Mouse (Mus musculus) intestine, embryonic 16.5 days (tissue): ENCODE results near the gene Dmd. TPM values are rescaled to one million over a fixed set of nuclear protein-coding genes. Genes with fewer than 3 reads are reported as not detected.
"Not testable (repeated sequence)": the region's sequence is repeated elsewhere in the genome, so short reads cannot be mapped to it uniquely, and the experiment has no call there.

Experiments
- ATAC-seq: fragments of 200-750 bp; cut with Nextera tagmentation; 2 replicates; pipeline ENCODE4 v1.8.0; 2017; ENCODE audit warnings: moderate TSS enrichment, moderate library complexity
- H3K27ac ChIP-seq: fragments of 300-500 bp; sonication (generic); 2 replicates; pipeline ENCODE4 v1.5.1; 2014; ENCODE audit warnings: mild to moderate bottlenecking, low read length
- H3K27me3 ChIP-seq: fragments of 300-500 bp; sonication (generic); replicated peaks from 2 replicates; pipeline ENCODE4 v1.6.1; 2014; ENCODE audit warnings: low read length, control low read depth, mixed read lengths; ENCODE audit not compliant: control insufficient read depth, insufficient read depth
- H3K36me3 ChIP-seq: fragments of 300-500 bp; sonication (generic); 2 replicates; pipeline ENCODE4 v1.6.1; 2014; ENCODE audit warnings: low read length, control low read depth; ENCODE audit not compliant: control insufficient read depth, insufficient read depth
- H3K4me1 ChIP-seq: fragments of 300-500 bp; sonication (generic); 2 replicates; pipeline ENCODE4 v1.6.1; 2014; ENCODE audit warnings: low read length, control low read depth, mixed read lengths; ENCODE audit not compliant: control insufficient read depth, insufficient read depth
- H3K4me2 ChIP-seq: fragments of 300-500 bp; sonication (generic); 2 replicates; pipeline ENCODE4 v1.6.1; 2014; ENCODE audit warnings: low read depth, low read length, control low read depth
- H3K4me3 ChIP-seq: fragments of 300-500 bp; sonication (generic); 2 replicates; pipeline ENCODE4 v1.5.1; 2014; ENCODE audit warnings: mild to moderate bottlenecking, low read length
- H3K9ac ChIP-seq: fragments of 300-500 bp; sonication (generic); 2 replicates; pipeline ENCODE4 v1.6.1; 2014; ENCODE audit warnings: low read depth, low read length
- H3K9me3 ChIP-seq: fragments of 300-500 bp; sonication (generic); 2 replicates; pipeline ENCODE4 v1.6.1; 2016; ENCODE audit warnings: low read length, control low read depth; ENCODE audit not compliant: control insufficient read depth
- WGBS: fragments of 180-500 bp; shearing (Covaris S2); extraction: QIAGEN DNeasy Blood & Tissue Kit; methylation state at CpG from one replicate; pipeline ENCODE4 v1.1.7; 2014; 5-methylcytosine and 5-hydroxymethylcytosine counted together
- polyA plus RNA-seq: library from polyadenylated mRNA; unstranded; fragments of >200 nt; fragmentation: Nextera tagmentation; extraction: Ambion mirVana; gene quantifications from 2 replicates; pipeline ENCODE4 v1.2.1, GENCODE M21; 2015

Dmd gene
- polyA plus RNA-seq, 1 experiment from 2014 or later = 22.1 TPM

DNA sequence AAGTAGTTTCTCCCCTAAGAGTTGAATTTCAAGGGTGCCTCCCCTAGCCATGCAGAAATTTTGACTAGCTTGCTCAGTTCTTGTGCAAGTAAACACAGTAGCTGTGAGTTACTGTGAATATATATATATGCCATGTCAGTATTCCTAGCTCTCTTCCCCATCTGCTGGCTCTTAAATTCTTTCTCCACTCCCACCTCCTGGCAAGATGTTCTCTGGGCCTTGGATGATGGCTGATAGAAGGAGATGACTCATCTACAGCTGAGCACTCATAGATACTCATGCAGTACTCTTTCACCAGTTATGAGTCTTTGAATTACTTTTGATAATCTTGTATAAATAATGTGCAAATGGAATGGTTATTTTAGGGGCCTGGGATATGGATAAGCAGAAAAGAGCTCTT lies 737.9 kb downstream of the Dmd start:
- Histone ChIP-seq H3K9me3 (no peaks in the 10 kb centered on the region), H3K9ac (no peak overlapping the region), H3K27ac (no peak overlapping the region), H3K36me3 (no peaks in the 10 kb centered on the region), H3K27me3 (no peaks in the 10 kb centered on the region), H3K4me1 (no peaks in the 10 kb centered on the region), H3K4me3 (no peak overlapping the region), H3K4me2 (no peak overlapping the region)
- ATAC-seq = no peak

DNA sequence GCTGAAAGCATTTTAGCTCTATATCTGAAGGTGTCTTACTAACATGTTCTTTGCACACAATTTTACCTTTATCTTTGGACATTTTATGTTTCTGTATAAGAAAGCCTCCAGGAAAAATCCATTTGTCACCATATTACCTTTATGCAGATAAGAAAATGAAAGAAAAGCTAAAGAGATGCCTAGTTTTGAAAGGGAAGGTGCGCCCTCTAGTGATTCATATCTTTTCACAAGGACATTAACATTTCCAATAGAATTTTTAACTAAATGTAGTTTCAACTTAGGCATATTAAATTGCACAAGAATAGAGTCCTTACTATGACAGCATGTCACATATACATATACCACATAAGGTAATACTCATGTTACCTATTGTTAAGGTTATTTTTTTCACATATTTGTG lies 791.9 kb downstream of the Dmd start:
- ATAC-seq = no peak
- no peaks in the 10 kb centered on the region for H3K27me3 ChIP-seq
- WGBS = 13% methylated on average over 1 of the region's 1 CpGs
- no peaks in the 10 kb centered on the region for H3K4me1 ChIP-seq
- no peak overlapping the region for H3K27ac ChIP-seq
- H3K4me2 ChIP-seq = no peak overlapping the region
- H3K4me3 ChIP-seq = no peak overlapping the region
- H3K9me3 ChIP-seq = no peaks in the 10 kb centered on the region
- H3K9ac ChIP-seq = no peak overlapping the region
- H3K36me3 ChIP-seq = no peaks in the 10 kb centered on the region

DNA sequence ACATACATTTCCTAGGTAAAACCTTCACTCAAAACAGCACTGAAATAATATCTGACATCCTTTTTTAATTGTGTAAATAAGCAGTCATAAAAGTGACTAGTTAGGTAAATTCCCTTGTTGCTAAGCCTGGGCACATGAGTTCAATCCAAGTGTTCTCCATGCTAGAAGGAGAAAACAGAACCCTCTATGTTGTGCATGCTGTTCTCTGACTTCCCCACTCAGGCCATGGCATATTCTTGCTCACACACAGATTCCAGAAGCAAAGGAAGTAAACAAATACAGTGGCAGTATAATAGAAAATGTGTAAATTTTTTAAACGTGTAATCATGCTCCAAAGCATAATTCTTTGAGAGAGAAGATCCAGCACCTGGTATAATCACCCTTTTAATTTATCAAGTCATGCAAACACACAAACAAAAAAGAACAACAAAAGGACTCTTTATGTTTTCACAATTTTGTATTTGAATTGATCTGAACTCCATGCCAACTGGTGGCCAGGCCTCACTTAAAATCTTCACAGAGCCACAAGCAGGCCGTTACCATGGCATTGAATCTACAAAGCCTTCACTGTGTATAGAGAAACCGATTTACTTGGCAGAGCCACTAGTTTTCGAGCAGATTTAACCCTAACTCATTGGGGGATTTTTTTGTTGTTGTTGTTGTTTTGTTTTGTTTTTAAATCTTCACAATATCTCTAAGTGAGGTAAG lies 797.8 kb downstream of the Dmd start:
- H3K27me3 ChIP-seq = no peaks in the 10 kb centered on the region
- H3K4me1 ChIP-seq = no peaks in the 10 kb centered on the region
- H3K27ac ChIP-seq = no peak overlapping the region
- H3K4me2 ChIP-seq = no peak overlapping the region
- WGBS = 55% methylated on average over 4 of the region's 4 CpGs
- H3K9me3 ChIP-seq = no peaks in the 10 kb centered on the region
- H3K36me3 ChIP-seq = no peaks in the 10 kb centered on the region
- H3K4me3 ChIP-seq = no peak overlapping the region
- no peak for ATAC-seq
- no peak overlapping the region for H3K9ac ChIP-seq

DNA sequence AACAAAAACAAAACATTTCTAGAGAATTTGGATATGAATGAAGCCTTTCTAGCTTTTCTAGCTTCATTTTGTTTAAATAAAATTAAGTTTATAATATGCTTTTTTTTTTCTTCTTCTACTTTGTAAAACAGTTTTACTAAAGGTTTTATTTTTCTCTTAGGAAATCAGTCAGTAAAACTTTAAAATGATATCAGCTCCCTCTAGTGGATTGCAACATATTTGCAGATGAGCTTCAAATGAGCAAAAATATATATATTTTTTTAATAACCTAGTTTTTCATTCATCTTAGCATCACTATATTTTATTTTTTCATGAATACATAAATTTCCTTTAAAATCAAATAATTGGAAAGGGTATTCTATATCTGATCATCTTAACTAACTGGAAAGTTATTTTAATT lies 838.7 kb downstream of the Dmd start:
- no peak overlapping the region for H3K4me3 ChIP-seq
- H3K4me2 ChIP-seq = no peak overlapping the region
- no peak overlapping the region for H3K27ac ChIP-seq
- no peaks in the 10 kb centered on the region for H3K27me3 ChIP-seq
- H3K36me3 ChIP-seq = no peaks in the 10 kb centered on the region
- no peaks in the 10 kb centered on the region for H3K4me1 ChIP-seq
- H3K9ac ChIP-seq = no peak overlapping the region
- H3K9me3 ChIP-seq = no peaks in the 10 kb centered on the region
- ATAC-seq = no peak

DNA sequence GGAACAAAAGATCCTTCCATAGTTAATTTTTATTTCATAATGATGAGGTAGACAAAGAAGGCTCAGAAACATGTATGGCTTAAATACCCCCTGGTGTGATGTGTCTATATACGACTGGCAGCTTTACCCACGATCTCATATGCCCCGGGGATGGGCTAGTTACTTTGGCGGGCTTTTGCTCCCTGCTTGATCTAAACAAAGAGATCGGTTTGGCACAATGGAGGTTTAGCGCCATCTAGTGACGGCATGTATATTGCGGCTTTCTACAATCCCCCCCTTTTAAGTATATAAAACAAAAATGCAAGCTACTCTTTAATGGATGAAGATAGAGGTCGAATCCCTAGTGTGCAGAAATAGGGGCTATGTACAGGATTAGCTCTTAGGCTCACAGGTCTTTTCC lies 918.8 kb downstream of the Dmd start:
- H3K4me2 ChIP-seq, H3K4me3 ChIP-seq, H3K9ac ChIP-seq, ATAC-seq, H3K9me3 ChIP-seq, H3K4me1 ChIP-seq, H3K27me3 ChIP-seq, H3K27ac ChIP-seq, H3K36me3 ChIP-seq: not testable (repeated sequence)
- WGBS = 43% methylated on average over 9 of the region's 9 CpGs

DNA sequence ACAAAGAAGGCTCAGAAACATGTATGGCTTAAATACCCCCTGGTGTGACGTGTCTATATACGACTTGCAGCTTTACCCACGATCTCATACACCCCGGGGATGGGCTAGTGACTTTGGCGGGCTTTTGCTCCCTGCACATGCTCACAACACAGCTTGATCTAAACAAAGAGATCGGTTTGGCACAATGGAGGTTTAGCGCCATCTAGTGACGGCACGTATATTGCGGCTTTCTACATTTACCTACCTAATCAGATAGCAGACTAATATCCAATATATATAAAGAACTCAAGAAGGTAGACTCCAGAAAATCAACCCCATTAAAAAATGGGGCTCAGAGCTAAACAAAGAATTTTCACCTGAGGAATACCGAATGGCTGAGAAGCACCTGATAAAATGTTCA lies 926.7 kb downstream of the Dmd start:
- not testable (repeated sequence) for H3K27ac ChIP-seq, H3K4me2 ChIP-seq, H3K4me3 ChIP-seq, H3K9ac ChIP-seq, H3K9me3 ChIP-seq, H3K4me1 ChIP-seq, ATAC-seq, H3K36me3 ChIP-seq, H3K27me3 ChIP-seq
- 88% methylated on average over 11 of the region's 11 CpGs for WGBS

DNA sequence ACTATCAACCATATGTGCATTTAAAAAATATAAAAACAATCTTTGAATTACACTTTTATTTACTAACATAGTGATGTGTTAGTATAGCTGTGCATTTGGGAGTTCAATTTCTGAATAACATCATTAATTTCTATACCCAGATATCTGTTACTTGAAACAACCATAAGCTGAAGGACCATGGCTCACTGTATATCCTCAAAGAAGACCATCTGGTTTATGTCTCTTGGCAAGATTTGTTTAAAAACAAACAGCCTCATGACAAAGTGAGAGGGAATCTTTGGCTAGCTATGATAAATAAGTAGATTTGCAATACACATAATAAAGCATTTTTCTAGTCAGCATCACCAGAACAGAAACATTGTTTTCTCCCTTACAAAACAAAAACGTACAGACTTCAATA lies 1027.2 kb downstream of the Dmd start:
- 42% methylated on average over 1 of the region's 1 CpGs for WGBS
- H3K9me3 ChIP-seq = no peaks in the 10 kb centered on the region
- H3K4me2 ChIP-seq = no peak overlapping the region
- H3K9ac ChIP-seq = no peak overlapping the region
- no peaks in the 10 kb centered on the region for H3K4me1 ChIP-seq
- H3K36me3 ChIP-seq = no peaks in the 10 kb centered on the region
- no peak for ATAC-seq
- H3K4me3 ChIP-seq = no peak overlapping the region
- no peaks in the 10 kb centered on the region for H3K27me3 ChIP-seq
- no peak overlapping the region for H3K27ac ChIP-seq

DNA sequence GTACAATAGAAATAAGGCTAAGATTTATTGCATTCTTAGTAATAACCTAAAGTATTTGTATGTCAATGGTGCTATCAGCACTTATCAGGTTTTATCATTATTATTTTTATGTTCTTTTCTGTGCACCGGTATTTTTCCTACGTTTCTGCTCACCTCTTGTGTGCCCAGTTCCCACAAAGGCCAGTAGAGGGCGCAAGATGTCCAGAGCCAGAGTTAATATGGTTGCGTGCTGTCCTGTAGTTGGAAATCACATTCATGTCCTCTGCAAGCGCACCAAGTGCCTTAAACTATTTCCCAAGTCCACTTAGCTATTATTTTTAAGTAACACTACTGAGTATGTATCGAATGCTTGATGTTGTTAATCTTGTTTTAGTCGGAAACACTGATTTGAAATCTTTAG lies 1052.6 kb downstream of the Dmd start:
- no peak for ATAC-seq
- 35% methylated on average over 7 of the region's 7 CpGs for WGBS
- Histone ChIP-seq H3K9me3 (no peaks in the 10 kb centered on the region), H3K36me3 (no peaks in the 10 kb centered on the region), H3K4me1 (no peaks in the 10 kb centered on the region), H3K27me3 (no peaks in the 10 kb centered on the region), H3K4me3 (no peak overlapping the region), H3K27ac (no peak overlapping the region), H3K9ac (no peak overlapping the region), H3K4me2 (no peak overlapping the region)

DNA sequence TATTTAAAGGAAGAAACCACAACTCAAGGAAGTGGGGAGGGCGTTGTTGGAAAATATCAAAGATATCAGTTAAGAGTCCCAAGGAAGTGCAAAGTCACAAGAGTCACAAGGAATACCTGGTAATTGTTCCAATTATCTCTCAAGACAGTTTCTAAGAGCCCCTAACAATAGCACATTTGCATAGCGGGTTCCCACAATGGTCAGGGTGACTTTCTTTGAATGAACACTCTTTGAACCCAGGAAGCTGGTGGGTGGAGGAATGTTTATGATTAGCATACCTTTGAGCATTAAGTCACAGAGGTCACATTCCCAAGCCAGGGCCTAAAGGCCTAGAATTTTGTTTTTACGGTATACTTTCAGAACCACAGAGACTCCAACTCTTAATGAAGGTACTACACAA lies 1113.8 kb downstream of the Dmd start:
- H3K9me3 ChIP-seq, H3K4me3 ChIP-seq, H3K4me2 ChIP-seq, H3K36me3 ChIP-seq, H3K9ac ChIP-seq, H3K27ac ChIP-seq, ATAC-seq, H3K27me3 ChIP-seq, H3K4me1 ChIP-seq: not testable (repeated sequence)
- 91% methylated on average over 3 of the region's 3 CpGs for WGBS

DNA sequence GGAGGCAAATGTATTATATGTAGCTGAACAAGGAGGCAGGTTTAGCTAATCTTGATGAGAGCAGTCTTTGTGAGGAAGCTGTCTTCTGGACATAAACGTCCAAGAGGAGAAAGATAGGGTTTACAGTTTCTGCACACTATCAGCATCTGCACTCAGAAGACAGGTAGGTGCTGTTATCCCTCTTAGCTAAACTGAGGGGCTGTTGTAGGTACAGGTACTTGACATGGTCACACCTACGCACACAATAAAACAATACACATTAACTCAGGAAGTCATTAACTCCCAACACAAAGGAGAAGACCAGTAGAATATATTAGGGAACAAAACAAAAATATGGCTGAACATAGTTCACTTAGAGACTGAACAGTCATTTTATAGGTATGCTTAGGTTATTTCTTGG lies 1217.2 kb downstream of the Dmd start:
- H3K4me1 ChIP-seq = no peaks in the 10 kb centered on the region
- H3K9me3 ChIP-seq = no peaks in the 10 kb centered on the region
- no peaks in the 10 kb centered on the region for H3K36me3 ChIP-seq
- no peak overlapping the region for H3K27ac ChIP-seq
- no peaks in the 10 kb centered on the region for H3K27me3 ChIP-seq
- no peak overlapping the region for H3K4me2 ChIP-seq
- no peak overlapping the region for H3K9ac ChIP-seq
- ATAC-seq = peak; percentile 79
- H3K4me3 ChIP-seq = no peak overlapping the region
- 31% methylated on average over 2 of the region's 2 CpGs for WGBS
